Mouse (Mus musculus): ENCODE data around the gene Auts2. TPM values are rescaled to one million over a fixed set of nuclear protein-coding genes. Genes with fewer than 3 reads are reported as not detected.
"Not testable (repeated sequence)": the region's sequence is repeated elsewhere in the genome, so short reads cannot be mapped to it uniquely, and the experiment has no call there.

Gene Auts2
- total RNA-seq (2018; cell fraction: chromatin; rRNA removed), result 1 to 10 TPM in 1 of 26 experiments, under 1 TPM in 7, not detected in 18; 0.21 to 3.3 (median 0.39) TPM
- under 1 TPM in 3 of 26 experiments, not detected in 23; 0.04 to 0.05 (median 0.05) TPM for total RNA-seq (2018; cell fraction: cytosol; rRNA removed)
- 1 to 10 TPM in 1 of 26 experiments, under 1 TPM in 4, not detected in 21; 0.12 to 2.8 (median 0.45) TPM for total RNA-seq (2018; cell fraction: nucleus; rRNA removed)
- 0.03 TPM in 1 of 3 replicates, not detected in the others for polyA plus RNA-seq (2018)

- Histone ChIP-seq H3K27ac (no peak within 1 kb of the TSS), H3K79me2 (ENCODE audit: inconsistent target) (no peaks in the 10 kb centered on the region), H3K4me3 (ENCODE audit: inconsistent target) (no peak within 1 kb of the TSS), H3K36me3 (ENCODE audit: inconsistent target) (no peaks in the 10 kb centered on the region)
- WGBS (ENCODE audit: missing documents), result 2% methylated on average over 84 of the region's 105 CpGs
Measured at GRCm38 (mm10) chr5:132543118-132544071, at the start of gene Auts2. Auts2 (minus strand) TSS chr5:132543344.

DNA sequence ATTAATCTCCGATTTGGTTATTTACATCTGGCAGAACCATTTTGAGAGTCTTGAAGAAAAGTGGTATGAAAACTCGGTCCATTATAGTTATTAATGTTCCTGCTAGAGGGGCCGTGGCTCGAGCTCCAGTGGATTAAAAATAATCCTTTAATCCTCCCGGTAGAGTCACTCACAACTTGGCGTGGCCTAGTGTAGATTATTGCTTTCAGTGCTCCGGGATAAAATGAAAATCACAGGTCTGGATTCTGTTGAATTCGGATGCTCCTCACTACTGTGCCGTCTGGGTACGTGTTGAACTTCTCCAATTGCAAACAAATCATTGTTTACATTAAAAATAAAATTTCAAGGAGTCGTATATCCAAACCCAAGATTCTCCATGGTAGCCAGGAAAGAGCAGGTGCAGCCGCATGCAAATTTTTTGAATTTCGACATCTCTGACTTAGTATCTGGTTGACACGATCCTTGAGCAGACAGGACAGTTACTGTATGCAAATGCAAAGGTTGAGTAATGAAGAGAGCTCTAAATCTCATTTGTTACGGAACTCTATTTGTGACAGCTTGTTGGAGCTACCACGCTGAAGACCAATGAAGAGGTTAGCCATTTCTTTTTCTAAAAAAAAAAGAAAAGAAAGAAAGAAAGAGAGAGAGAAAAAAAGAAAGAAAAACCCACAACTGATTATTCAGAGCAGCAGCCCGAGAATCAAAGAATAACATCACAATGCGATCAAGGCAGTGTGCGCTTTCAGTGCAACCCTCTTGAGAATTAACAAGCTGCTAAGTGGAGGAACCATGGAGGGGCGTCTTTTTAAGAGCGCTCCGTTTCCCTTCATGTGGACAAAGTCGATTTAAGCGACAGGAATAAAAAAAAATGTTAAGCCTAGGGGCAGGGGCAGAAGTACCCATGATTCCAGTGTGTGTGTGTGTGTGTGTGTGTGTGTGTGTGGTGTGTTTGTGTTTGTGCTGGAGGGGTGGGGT lies 48.9 kb upstream of the Auts2 start:
- Histone ChIP-seq H3K36me3 (ENCODE audit: inconsistent target) (no peaks in the 10 kb centered on the region), H3K4me3 (ENCODE audit: inconsistent target) (no peak overlapping the region), H3K27ac (no peak overlapping the region), H3K79me2 (ENCODE audit: inconsistent target) (no peaks in the 10 kb centered on the region)
- 92% methylated on average over 24 of the region's 24 CpGs for WGBS (ENCODE audit: missing documents)

GRCm38 (mm10) chr5:132579774-132580173 lies 36.6 kb upstream of the Auts2 start:
- H3K36me3 ChIP-seq (ENCODE audit: inconsistent target), result no peaks in the 10 kb centered on the region
- no peak overlapping the region for H3K4me3 ChIP-seq (ENCODE audit: inconsistent target)
- no peak overlapping the region for H3K27ac ChIP-seq
- WGBS (ENCODE audit: missing documents), result 16% methylated on average over 7 of the region's 7 CpGs
- H3K79me2 ChIP-seq (ENCODE audit: inconsistent target), result no peaks in the 10 kb centered on the region

DNA sequence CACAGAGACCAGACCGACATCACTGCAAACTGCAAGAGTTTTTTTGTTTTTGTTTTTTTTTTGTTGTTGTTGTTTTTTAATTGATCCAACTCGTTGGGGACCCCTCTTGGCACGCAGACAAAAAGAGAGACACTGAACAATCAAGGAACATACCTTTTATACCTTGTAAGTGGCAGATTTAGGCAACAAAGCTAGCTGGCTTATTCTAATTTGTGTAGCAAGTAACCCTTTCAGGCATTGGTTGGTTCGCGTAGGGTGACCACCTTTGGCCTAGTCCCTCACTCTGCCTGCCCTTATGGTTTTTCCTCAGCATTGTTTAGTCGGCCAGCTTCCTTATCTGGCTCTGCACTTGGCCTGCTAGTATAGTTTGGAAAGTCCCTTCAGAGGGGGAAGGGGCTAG lies 17.6 kb upstream of the Auts2 start:
- not testable (repeated sequence) for H3K36me3 ChIP-seq (ENCODE audit: inconsistent target); H3K4me3 ChIP-seq (ENCODE audit: inconsistent target); H3K27ac ChIP-seq; H3K79me2 ChIP-seq (ENCODE audit: inconsistent target)
- 86% methylated on average over 6 of the region's 6 CpGs for WGBS (ENCODE audit: missing documents)

DNA sequence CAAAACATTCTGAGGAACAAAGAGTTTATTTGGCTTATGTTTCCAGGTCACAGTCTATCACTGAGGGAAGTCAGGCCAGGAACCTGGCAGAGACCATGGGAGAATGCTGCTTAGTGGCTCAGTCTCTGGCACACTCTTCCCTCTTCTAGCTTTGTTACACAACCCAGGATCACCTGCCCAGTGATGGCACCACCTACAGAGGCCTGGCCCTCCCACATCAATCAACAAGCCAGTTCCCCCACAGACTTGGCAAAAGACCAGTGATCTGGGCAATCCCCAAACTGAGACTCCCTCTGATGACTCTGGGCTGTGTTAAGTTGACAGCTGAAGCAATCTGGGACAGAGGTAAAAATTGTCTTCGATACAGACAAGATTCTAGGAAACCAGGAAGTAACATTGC lies 2.6 kb upstream of the Auts2 start:
- Histone ChIP-seq H3K79me2 (ENCODE audit: inconsistent target) (no peaks in the 10 kb centered on the region), H3K36me3 (ENCODE audit: inconsistent target) (no peaks in the 10 kb centered on the region), H3K27ac (no peak overlapping the region), H3K4me3 (ENCODE audit: inconsistent target) (no peak overlapping the region)
- 55% methylated on average over 1 of the region's 1 CpGs for WGBS (ENCODE audit: missing documents)

GRCm38 (mm10) chr5:132544176-132544995 lies 1.2 kb upstream of the Auts2 start:
- 17% methylated on average over 26 of the region's 26 CpGs for WGBS (ENCODE audit: missing documents)
- H3K36me3 ChIP-seq (ENCODE audit: inconsistent target), result no peaks in the 10 kb centered on the region
- no peak overlapping the region for H3K27ac ChIP-seq
- no peak overlapping the region for H3K4me3 ChIP-seq (ENCODE audit: inconsistent target)
- no peaks in the 10 kb centered on the region for H3K79me2 ChIP-seq (ENCODE audit: inconsistent target)

DNA sequence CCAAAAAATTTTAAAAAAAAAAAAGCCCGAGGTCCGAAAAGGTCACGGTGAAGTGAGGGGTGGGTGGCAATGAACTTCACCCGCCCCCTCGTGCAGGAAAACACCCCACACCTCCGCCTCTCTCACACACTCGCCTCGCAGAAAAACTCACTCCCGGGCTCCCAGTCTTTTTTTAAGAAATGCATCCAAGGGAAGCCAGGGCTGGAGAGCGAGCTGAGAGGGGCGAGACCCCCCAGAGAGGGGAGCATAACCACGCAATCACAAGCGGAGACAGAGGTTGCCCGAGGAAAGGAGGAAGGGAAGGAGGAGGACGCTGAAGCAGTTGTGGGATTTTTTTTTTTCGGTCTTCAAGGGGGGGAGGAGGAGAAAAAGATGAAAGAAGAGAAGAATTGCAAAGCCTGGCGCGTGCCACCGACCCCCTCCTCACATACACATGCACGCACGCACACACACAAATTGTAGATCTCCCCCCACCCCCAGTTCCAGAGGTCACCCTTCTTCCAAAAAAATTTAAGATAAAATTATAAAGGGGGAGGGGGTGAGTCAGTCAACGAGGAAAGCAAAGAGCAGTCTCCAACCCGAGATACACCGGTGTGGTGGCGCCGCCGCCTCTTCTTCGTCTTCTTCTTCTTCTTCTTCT lies 643 bp downstream of the Auts2 start:
- no peak overlapping the region for H3K4me3 ChIP-seq (ENCODE audit: inconsistent target)
- 2% methylated on average over 19 of the region's 28 CpGs for WGBS (ENCODE audit: missing documents)
- no peaks in the 10 kb centered on the region for H3K79me2 ChIP-seq (ENCODE audit: inconsistent target)
- H3K27ac ChIP-seq, result no peak overlapping the region
- H3K36me3 ChIP-seq (ENCODE audit: inconsistent target), result no peaks in the 10 kb centered on the region

GRCm38 (mm10) chr5:132541951-132542350 lies 1.2 kb downstream of the Auts2 start:
- whole genome bisulfite sequencing (ENCODE audit: missing documents), result 1% methylated on average over 14 of the region's 21 CpGs
- Histone ChIP-seq H3K36me3 (ENCODE audit: inconsistent target) (no peaks in the 10 kb centered on the region), H3K27ac (no peak overlapping the region), H3K4me3 (ENCODE audit: inconsistent target) (no peak overlapping the region), H3K79me2 (ENCODE audit: inconsistent target) (no peaks in the 10 kb centered on the region)

DNA sequence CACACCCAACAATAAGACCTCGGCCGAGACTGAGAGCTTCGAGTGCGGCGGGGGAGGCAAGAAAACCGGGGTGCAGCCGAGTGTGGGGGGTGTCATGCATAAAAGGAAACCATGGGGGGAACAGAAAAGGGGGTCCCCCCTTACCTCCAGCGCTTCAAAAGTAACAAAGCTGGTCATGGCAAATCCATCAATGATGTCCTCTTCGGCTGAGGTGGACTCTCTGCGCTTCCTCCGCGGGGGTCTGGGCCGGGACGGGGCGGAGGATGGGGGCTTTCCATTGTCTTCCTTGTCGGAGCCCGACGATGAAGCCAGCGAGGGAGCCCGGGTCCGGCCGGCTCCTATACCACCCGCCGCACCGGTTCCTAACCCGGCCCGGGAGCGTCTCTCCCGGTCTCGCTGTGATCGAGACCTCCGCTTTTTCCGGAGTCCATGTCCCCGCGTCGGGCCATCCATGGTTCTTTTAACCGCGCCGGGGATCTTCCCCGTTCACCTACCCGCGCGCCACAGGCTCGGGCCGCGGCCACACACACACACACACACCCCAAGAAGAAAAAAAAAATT lies 1.7 kb downstream of the Auts2 start:
- H3K36me3 ChIP-seq (ENCODE audit: inconsistent target), result no peaks in the 10 kb centered on the region
- H3K79me2 ChIP-seq (ENCODE audit: inconsistent target), result no peaks in the 10 kb centered on the region
- no peak overlapping the region for H3K4me3 ChIP-seq (ENCODE audit: inconsistent target)
- WGBS (ENCODE audit: missing documents), result 3% methylated on average over 46 of the region's 46 CpGs
- H3K27ac ChIP-seq, result no peak overlapping the region

GRCm38 (mm10) chr5:132540841-132541311 lies 2.3 kb downstream of the Auts2 start:
- no peak overlapping the region for H3K27ac ChIP-seq
- H3K36me3 ChIP-seq (ENCODE audit: inconsistent target), result no peaks in the 10 kb centered on the region
- WGBS (ENCODE audit: missing documents), result 20% methylated on average over 4 of the region's 7 CpGs
- H3K4me3 ChIP-seq (ENCODE audit: inconsistent target), result no peak overlapping the region
- no peaks in the 10 kb centered on the region for H3K79me2 ChIP-seq (ENCODE audit: inconsistent target)

DNA sequence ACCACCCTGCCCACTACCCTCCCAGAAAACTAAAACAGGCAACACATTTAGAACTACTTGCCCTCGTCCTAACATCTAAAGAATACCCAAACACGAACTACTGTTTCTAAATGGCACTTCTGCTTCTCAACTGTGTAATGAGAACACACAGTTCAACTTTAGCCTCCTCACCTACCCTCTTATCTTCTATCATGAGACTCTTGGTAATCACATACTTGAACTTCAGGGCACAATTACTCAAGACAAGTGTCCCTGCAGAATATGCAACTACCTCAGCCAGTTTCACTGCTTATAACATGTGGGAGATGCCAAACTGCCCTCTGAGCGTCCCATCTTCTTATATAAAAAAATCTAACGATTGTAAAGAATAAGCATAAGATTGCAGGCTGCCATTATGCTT lies 5.7 kb downstream of the Auts2 start:
- H3K27ac ChIP-seq, result no peak overlapping the region
- no peak overlapping the region for H3K4me3 ChIP-seq (ENCODE audit: inconsistent target)
- no peaks in the 10 kb centered on the region for H3K79me2 ChIP-seq (ENCODE audit: inconsistent target)
- WGBS (ENCODE audit: missing documents), result 87% methylated on average over 4 of the region's 4 CpGs
- H3K36me3 ChIP-seq (ENCODE audit: inconsistent target), result no peaks in the 10 kb centered on the region

- no peaks in the 10 kb centered on the region for H3K79me2 ChIP-seq (ENCODE audit: inconsistent target)
- 93% methylated on average over 3 of the region's 3 CpGs for WGBS (ENCODE audit: missing documents)
- H3K4me3 ChIP-seq (ENCODE audit: inconsistent target), result no peak overlapping the region
- H3K36me3 ChIP-seq (ENCODE audit: inconsistent target), result no peaks in the 10 kb centered on the region
- no peak overlapping the region for H3K27ac ChIP-seq
Measured at GRCm38 (mm10) chr5:132526395-132526794, 16.7 kb downstream of the Auts2 start.

GRCm38 (mm10) chr5:132521358-132521873 lies 21.7 kb downstream of the Auts2 start:
- 92% methylated on average over 12 of the region's 12 CpGs for WGBS (ENCODE audit: missing documents)
- no peak overlapping the region for H3K4me3 ChIP-seq (ENCODE audit: inconsistent target)
- H3K36me3 ChIP-seq (ENCODE audit: inconsistent target), result no peaks in the 10 kb centered on the region
- no peaks in the 10 kb centered on the region for H3K79me2 ChIP-seq (ENCODE audit: inconsistent target)
- H3K27ac ChIP-seq, result no peak overlapping the region
